Mouse (Mus musculus): Measurements from ENCODE around the gene Gm10638.

Gm10638 gene

DNA sequence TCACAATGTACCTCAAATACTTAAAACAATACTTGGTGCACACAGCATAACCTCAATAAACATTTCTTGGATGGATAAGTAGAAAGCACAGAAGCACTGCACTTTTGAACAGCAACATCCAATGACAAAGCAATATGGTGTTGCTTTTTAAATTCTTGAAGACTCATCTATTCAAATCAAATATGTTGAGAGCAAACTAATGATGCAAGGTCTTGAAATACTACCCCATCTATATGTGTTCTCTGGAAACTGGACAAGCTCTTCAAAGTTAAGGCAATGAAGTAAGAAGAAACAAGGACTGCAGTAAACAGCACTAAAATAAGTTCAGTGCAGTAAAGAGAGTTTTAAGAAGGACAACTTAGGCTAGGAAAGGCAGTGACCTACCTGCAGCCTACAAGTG is 4.6 kb upstream of the Gm10638 start:
- DNase-seq (ENCODE audit: low spot score): no peak

DNA sequence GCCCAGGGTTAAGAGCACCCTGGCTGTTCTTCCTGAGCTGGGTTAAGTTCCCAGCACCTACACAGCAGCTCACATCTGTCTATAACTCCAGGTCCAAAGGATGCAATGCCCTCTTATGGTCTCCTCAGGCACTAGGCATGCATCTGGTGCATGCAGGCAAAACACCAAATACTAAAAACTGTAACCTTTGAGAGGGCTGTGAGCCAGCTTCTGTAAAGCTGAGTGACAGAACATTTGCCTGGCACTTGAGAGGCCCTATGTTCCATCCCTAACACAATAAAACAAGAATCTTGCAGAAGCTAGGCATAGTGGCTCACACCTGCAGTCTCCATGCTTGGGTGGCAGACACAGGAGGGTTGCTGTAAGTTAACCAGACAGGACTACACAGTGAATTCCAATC is 3.9 kb upstream of the Gm10638 start:
- no peak for DNase-seq (ENCODE audit: low spot score)

DNA sequence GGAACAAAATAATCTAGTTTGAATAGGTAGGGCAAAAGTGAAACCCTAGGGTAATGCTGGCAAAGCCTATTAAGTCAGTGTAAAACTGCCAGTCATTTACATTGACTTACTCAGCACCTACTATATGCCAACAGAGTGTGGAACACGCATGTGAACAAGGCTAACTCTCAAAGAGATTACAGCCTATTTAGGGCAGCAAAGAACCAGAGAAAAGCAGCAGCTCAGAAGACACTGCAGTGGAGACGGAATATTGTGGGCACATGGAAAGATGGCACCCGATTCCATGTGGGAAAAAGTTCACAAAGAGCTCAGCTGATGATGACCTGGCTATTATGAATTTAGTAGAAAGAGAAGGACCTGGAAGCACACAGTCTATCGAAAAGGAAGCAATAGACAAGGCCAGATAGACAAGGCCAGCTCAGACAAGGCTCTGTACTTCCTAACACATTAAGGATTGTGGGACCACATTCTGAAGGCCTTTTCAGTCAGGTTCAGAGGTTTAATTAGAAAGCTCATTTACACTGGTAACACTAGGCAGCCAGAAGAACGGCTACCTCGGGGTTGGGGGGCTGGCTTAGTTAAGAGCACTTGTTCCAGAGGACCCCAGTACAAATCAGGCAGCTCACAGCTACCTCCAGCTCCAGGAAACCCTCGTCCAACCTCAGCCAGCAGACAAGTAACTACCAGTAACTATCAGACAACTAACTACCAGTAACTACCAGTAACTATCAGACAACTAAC is 2.7 kb upstream of the Gm10638 start:
- no peak for DNase-seq (ENCODE audit: low spot score)

GRCm38 (mm10) chr8:86744313-86745220 is 932 bp upstream of the Gm10638 start:
- DNase-seq (ENCODE audit: low spot score): peak; percentile 39

GRCm38 (mm10) chr8:86745935-86746441 is 489 bp downstream of the Gm10638 start:
- peak; percentile 92 for DNase-seq (ENCODE audit: low spot score)

DNA sequence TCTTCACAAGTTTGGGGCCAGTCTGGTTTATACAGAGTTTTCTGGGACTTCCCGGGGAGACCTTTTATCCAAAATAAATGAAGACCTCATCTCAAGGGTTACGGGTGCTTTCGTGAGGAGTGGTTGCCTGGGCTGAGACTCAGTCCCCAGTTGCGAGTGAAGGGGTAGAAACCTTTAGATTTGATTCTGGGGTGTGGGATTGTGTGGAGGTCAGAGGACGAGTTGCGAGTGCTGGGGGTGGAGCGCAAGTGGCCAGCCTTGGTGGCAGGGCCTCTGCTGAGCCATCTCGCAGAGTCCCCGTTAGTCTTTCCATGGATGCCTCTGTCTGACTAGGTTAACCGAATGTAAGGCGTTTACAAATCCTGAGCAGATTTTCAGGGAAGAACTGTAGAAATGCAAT is 1.0 kb downstream of the Gm10638 start:
- peak; percentile 51 for DNase-seq (ENCODE audit: low spot score)

- DNase-seq (ENCODE audit: low spot score): no peak
Measured at GRCm38 (mm10) chr8:86749842-86750241, 4.3 kb downstream of the Gm10638 start.

GRCm38 (mm10) chr8:86756948-86757733 is 11.6 kb downstream of the Gm10638 start:
- peak; percentile 62 for DNase-seq (ENCODE audit: low spot score)

DNA sequence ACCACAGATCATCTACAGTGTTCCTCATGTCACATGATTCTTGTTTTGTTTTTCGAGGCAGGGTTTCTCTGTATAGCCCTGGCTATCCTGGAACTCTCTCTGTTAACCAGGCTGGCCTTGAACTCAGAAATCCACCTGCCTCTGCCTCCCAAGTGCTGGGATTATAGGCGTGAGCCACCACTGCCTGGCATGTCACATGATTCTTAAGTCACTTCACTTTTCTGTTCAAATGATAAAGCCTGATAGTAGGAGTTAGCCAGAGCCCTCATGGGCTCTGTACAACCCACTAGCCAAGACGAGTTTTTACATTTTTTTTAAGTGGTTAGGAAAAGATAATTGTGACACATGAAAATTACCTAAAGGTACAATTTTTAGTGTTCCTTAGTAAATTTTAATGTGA is 13.2 kb downstream of the Gm10638 start:
- DNase-seq (ENCODE audit: low spot score): no peak

DNA sequence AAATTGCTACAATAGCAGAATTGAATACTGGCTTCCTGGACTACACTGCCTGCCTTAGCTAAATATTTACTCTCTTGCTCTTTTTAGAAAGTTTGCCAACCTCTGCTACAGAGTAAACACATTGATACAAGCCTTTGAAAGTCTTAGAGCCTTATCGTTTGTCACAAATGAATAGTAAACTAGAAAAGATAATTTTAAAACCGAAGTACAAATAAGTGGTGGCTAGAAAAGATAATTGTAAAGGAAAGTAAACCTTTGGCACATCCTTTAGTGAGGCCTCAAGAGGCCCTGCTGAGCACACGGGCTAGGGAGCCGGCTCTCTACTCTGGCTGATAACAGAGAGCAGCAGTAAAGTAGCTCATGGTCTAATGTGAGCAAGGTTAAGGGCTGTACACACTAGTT is 13.6 kb downstream of the Gm10638 start:
- DNase-seq (ENCODE audit: low spot score): no peak

DNA sequence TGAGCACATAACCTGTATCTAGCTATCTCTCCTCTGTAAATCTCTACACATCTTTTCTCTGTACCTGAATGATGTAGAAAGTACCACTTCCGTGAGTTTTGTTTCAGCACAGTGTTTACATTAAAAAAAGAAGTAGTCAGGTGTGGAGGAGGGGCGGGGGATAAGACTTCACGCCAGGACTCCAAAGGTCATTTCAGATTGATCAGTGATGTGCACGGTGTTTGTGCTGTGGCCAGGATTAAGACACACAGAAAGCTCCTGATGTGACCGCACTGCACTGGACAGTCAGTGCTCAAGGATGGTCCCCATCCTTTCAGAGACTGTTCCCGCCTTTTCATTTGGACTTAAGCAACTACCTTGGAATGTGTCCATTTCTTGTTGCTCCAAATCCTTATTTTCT is 15.2 kb downstream of the Gm10638 start:
- DNase-seq (ENCODE audit: low spot score): no peak

GRCm38 (mm10) chr8:86762806-86763205 is 17.3 kb downstream of the Gm10638 start:
- DNase-seq (ENCODE audit: low spot score): no peak

DNA sequence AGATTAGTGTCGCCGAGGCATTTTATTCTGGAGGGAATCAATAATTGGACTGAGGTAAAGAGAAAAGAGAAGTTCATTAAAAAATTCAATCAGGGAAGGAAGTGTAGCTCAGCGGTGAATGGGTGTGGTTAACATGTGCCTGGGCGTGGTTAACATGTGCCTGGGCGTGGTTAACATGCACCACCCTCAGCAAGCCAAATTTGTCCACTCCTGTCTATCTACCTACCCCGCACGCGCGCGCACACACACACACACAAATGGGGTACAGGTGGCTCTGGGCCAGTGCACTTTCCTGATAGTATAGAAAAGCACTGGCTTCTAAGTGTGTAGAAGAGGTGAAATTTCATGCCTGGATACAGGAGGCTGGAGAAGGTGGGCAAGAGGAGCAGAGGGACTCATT is 19.7 kb downstream of the Gm10638 start:
- DNase-seq (ENCODE audit: low spot score): no peak

DNA sequence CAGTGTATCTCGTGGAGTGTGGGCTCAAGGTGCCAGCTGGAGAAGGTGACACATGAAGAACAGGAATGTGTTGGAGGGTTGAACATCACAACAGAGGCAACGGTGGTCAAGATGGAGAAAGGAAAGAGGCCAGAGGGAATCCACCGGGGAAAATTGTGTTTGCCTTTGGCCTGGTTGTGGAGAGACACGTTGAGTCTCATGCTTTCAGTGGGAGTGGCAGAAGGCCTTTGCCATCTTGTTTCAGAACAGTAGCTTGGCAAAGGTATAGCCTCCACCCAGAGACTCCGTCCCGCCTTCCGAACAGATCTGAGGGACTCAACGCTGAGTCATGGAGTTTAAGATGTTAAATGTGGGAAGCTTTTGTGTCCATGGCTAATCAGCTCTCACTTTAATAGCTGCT is 20.2 kb downstream of the Gm10638 start:
- DNase-seq (ENCODE audit: low spot score): no peak

GRCm38 (mm10) chr8:86766548-86767211 is 21.2 kb downstream of the Gm10638 start:
- no peak for DNase-seq (ENCODE audit: low spot score)

DNA sequence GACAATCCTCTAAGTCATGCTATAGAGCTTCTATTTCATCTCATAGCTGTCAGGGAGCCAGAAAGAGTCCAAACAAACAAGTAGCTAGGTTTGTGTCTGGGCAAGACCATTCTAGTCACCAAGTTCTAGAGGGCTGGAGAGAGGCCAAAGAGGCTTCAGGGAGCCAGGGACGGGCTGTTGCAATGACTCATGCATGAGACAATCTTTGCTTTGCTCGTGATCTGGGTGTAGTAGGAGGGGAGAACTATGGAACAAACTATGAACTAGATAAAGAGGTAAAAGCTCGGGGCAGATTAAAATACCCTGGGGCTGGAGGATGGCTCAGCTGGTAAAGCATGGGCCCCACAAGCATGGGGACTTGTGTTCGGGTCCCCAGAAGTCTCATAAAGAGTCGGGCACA is 23.0 kb downstream of the Gm10638 start:
- DNase-seq (ENCODE audit: low spot score): no peak

DNA sequence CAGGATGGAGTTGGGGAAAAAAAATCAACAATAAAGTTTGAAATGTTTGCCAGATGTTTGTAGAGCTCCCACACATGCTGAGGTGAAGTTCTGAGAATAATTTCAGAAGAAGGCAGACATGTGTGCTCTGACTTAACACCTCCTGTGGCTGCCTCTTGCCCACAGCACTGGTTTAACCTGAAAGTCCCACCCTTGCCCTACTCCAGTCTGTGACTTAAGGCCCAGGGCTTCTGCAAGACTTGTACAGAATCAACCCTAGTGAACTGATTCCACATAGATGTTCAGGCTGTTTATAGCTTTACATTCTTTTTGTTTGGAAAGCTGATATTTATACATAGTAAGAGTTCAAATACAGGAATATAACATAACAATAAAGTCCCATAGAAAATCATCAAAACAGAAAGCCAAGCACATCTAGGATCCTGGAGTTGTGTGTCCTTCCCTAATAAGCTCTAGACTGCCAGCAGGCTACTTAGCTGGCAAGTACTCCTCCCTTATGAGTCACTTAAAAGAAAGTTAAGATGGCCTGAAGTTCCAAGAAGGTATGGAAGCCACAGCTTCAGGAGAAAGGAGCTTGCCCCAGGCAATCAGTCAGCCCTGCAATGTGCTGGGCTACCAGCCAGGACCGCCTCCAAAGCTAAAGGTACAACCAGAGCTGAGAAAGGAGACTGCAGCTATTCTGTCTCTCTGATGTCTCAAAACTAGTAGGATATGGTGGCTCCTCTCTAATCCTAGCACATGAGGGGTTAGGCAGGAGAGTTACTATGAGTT is 24.6 kb downstream of the Gm10638 start:
- no peak for DNase-seq (ENCODE audit: low spot score)

GRCm38 (mm10) chr8:86779207-86779606 is 33.7 kb downstream of the Gm10638 start:
- DNase-seq (ENCODE audit: low spot score): no peak

- no peak for DNase-seq (ENCODE audit: low spot score)
Measured at GRCm38 (mm10) chr8:86781094-86781493, 35.6 kb downstream of the Gm10638 start.

GRCm38 (mm10) chr8:86786498-86786897 is 41.0 kb downstream of the Gm10638 start:
- DNase-seq (ENCODE audit: low spot score): no peak

GRCm38 (mm10) chr8:86787891-86788420 is 42.5 kb downstream of the Gm10638 start:
- DNase-seq (ENCODE audit: low spot score): no peak

All from embryo, embryonic 10.5 days (tissue).